23 mouse cellular contexts compared by ENCODE assay signal in genomic region chr2:77487151-77487550, GRCm38 (mm10).
DNase-seq lines count a peak whose midpoint lies in the region; ATAC-seq and TF ChIP-seq lines count a peak whose summit lies in the region.
"Had no signal": no experiment of that assay in that cellular context is flagged by ENCODE, and none has a peak within 500 bp of the region (broad histone marks: within the 10 kb centered on the region; RNA-seq: fewer than 3 reads in every experiment).

No protein-coding gene starts in this region.

- H3K4me2 ChIP-seq in lung, embryonic 16.5 days (ENCODE audit: low read depth, low read length), result no peak overlapping the region
- no peak overlapping the region for H3K4me2 ChIP-seq in lung, postnatal 0 days (replicated peaks; ENCODE audit: low read depth, low read length)

- 65% methylated on average over 8 of the region's 8 CpGs for WGBS in lung, embryonic 16.5 days
- 53% methylated on average over 8 of the region's 8 CpGs for WGBS in lung, postnatal 0 days

- no peak overlapping the region for H3K27ac ChIP-seq in lung, embryonic 16.5 days (ENCODE audit: low read length)
- H3K27ac ChIP-seq in lung, postnatal 0 days (ENCODE audit: low read length), result no peak overlapping the region

- TF ChIP-seq CTCF in lung, postnatal 0 days (IDR thresholded peaks at IDR 0.05), result no peak

- no peak overlapping the region for H3K9ac ChIP-seq in lung, embryonic 16.5 days (ENCODE audit: low read length)
- H3K9ac ChIP-seq in lung, postnatal 0 days (replicated peaks; ENCODE audit: low read depth), result no peak overlapping the region

- H3K27me3 ChIP-seq in lung, embryonic 16.5 days (ENCODE audit: control insufficient read depth, insufficient read depth, low read depth, low read length), result no peaks in the 10 kb centered on the region
- no peaks in the 10 kb centered on the region for H3K27me3 ChIP-seq in lung, postnatal 0 days (replicated peaks; ENCODE audit: insufficient read depth, low read length)
- H3K27me3 ChIP-seq: CH12.LX had no signal

- no peak for TF ChIP-seq EP300 in lung, postnatal 0 days (IDR thresholded peaks at IDR 0.05)

- no peak overlapping the region for H3K4me3 ChIP-seq in lung, embryonic 16.5 days (ENCODE audit: low read length)
- H3K4me3 ChIP-seq in lung, postnatal 0 days (ENCODE audit: low read depth, low read length), result no peak overlapping the region

- 0 out of 2 replicates have a peak, but pooled peaks have one; percentile 41 for ATAC-seq in lung, embryonic 16.5 days (ENCODE audit: low read depth)
- ATAC-seq in lung, postnatal 0 days, result no peak
- ATAC-seq: activated CD4-positive, CD25-positive, alpha-beta regulatory T cell, adult 4 months; CD4-positive, CD25-positive, alpha-beta regulatory T cell, adult 4 months; Patski had no signal

- no peaks in the 10 kb centered on the region for H3K9me3 ChIP-seq in lung, embryonic 16.5 days (ENCODE audit: control insufficient read depth, low read length)
- H3K9me3 ChIP-seq in lung, postnatal 0 days (ENCODE audit: low read length), result no peaks in the 10 kb centered on the region

- no peak for DNase-seq in lung, postnatal 0 days (ENCODE audit: low spot score)
- peak; percentile 58 for DNase-seq in R1 (ENCODE audit: low read depth, low spot score)
- peak; percentile 65 for DNase-seq in ZHBTc4 (ENCODE audit: low read depth, low spot score)
- no peak for DNase-seq in kidney, adult 8-10 months
- no peak for DNase-seq in embryo, embryonic 9.5 days (ENCODE audit: extremely low spot score)
- DNase-seq: adrenal gland, adult 2 months; adrenal gland, adult 8-10 months; adrenal gland, postnatal 10 days; adrenal gland, postnatal 14 days; adrenal gland, postnatal 25 days; adrenal gland, postnatal 36 days; B cell, adult 2 months; cerebellum, adult 11 months; cerebellum, adult 11-12 months; cerebellum, adult 18-20 months; cerebellum, adult 2 months; cerebellum, adult 8-10 months had no signal

- no peaks in the 10 kb centered on the region for H3K36me3 ChIP-seq in lung, embryonic 16.5 days (ENCODE audit: control insufficient read depth, insufficient read depth, low read length)
- no peaks in the 10 kb centered on the region for H3K36me3 ChIP-seq in lung, postnatal 0 days (ENCODE audit: insufficient read depth, low read length)
- H3K36me3 ChIP-seq: G1E had no signal

- no peaks in the 10 kb centered on the region for H3K4me1 ChIP-seq in lung, embryonic 16.5 days (replicated peaks; ENCODE audit: control insufficient read depth, insufficient read depth, low read length)
- no peaks in the 10 kb centered on the region for H3K4me1 ChIP-seq in lung, postnatal 0 days (ENCODE audit: insufficient read depth, low read depth, low read length)

Comparison
In these comparisons a context has a peak if more than half of its experiments do, and no peak if none do; other contexts are left out.
1. DNase-seq: peak in R1 (single experiment) and ZHBTc4 (single experiment); none in lung, postnatal 0 days (single experiment), kidney, adult 8-10 months (0 of 2) and embryo, embryonic 9.5 days (single experiment).